Mouse (Mus musculus) CH12.LX (cell line): Measurements from ENCODE around the gene Pacs1.

Source experiments
- CTCF ChIP-seq, 2 experiments: IDR thresholded peaks in 1 of 2; conservative IDR thresholded peaks in 1 of 2; 2 replicates each; pipeline ENCODE4 v1.5.1; 2011 to 2012; ENCODE audit warnings: low read depth in 2 of 2, low read length in 2 of 2, improper control_type of control experiment in 1 of 2, inconsistent platforms in 1 of 2, mild to moderate bottlenecking in 1 of 2, moderate library complexity in 1 of 2
- JUND ChIP-seq: conservative IDR thresholded peaks from 2 replicates; pipeline ENCODE4 v1.6.1; 2011; ENCODE audit warnings: low read depth, low read length, improper control_type of control experiment
- RAD21 ChIP-seq: IDR thresholded peaks from 2 replicates; pipeline ENCODE4 v1.6.1; 2011; ENCODE audit warnings: low read depth, mild to moderate bottlenecking, low read length, improper control_type of control experiment, moderate library complexity

GRCm38 (mm10) chr19:5232696-5233095, 40.2 kb downstream of the Pacs1 start:
- no peak for TF ChIP-seq CTCF (conservative IDR thresholded peaks at IDR 0.05 in 1 of 2, IDR thresholded peaks at IDR 0.05 in 1 of 2; ENCODE audit: low read depth in 2 of 2, low read length in 2 of 2)
- TF ChIP-seq RAD21 = no peak; the same call in 1 of the 2 replicates
- peak; percentile 39; the same call in 1 of the 2 replicates for TF ChIP-seq JUND
